Mouse (Mus musculus) kidney, postnatal 0 days (tissue): ENCODE results near the gene Zp1. TPM values are rescaled to one million over a fixed set of nuclear protein-coding genes. Genes with fewer than 3 reads are reported as not detected.

Experiments used
- ATAC-seq: fragments of 200-750 bp; cut with Nextera tagmentation; replicated peaks from 2 replicates; pipeline ENCODE4 v1.8.0; 2017; ENCODE audit warnings: low read depth, moderate number of reproducible peaks, moderate TSS enrichment, moderate library complexity; ENCODE audit not compliant: low FRiP score
- DNase-seq: peaks from one replicate; pipeline ENCODE4 v3.0.0-alpha.2; 2016; ENCODE audit warnings: low spot score
- H3K27ac ChIP-seq: fragments of 300-500 bp; sonication (generic); 2 replicates; pipeline ENCODE4 v1.5.1; 2014; ENCODE audit warnings: mild to moderate bottlenecking
- H3K27me3 ChIP-seq: fragments of 300-500 bp; sonication (generic); 2 replicates; pipeline ENCODE4 v1.6.1; 2014; ENCODE audit warnings: low read length, mixed read lengths; ENCODE audit not compliant: insufficient read depth
- H3K36me3 ChIP-seq: fragments of 300-500 bp; sonication (generic); 2 replicates; pipeline ENCODE4 v1.6.1; 2014; ENCODE audit warnings: low read length, mixed read lengths; ENCODE audit not compliant: insufficient read depth
- H3K4me1 ChIP-seq: fragments of 300-500 bp; sonication (generic); replicated peaks from 2 replicates; pipeline ENCODE4 v1.6.1; 2014; ENCODE audit warnings: antibody characterized with exemption, low read length, mixed read lengths; ENCODE audit not compliant: insufficient read depth
- H3K4me2 ChIP-seq: fragments of 300-500 bp; sonication (generic); 2 replicates; pipeline ENCODE4 v1.6.1; 2014; ENCODE audit warnings: mild to moderate bottlenecking, low read length, moderate library complexity, mixed read lengths
- H3K4me3 ChIP-seq: fragments of 300-500 bp; sonication (generic); replicated peaks from 2 replicates; pipeline ENCODE4 v1.5.1; 2014; ENCODE audit warnings: low read depth, low read length
- H3K9ac ChIP-seq: fragments of 300-500 bp; sonication (generic); 2 replicates; pipeline ENCODE4 v1.6.1; 2014; ENCODE audit warnings: low read depth, low read length
- H3K9me3 ChIP-seq: fragments of 300-500 bp; sonication (generic); replicated peaks from 2 replicates; pipeline ENCODE4 v1.6.1; 2016; ENCODE audit warnings: low read length, inconsistent platforms, mixed read lengths
- CTCF ChIP-seq: IDR thresholded peaks from 2 replicates; pipeline ENCODE4 v1.5.1; 2016; ENCODE audit warnings: antibody characterized with exemption, low read depth, mild to moderate bottlenecking, moderate library complexity
- WGBS: fragments of 180-500 bp; shearing (Covaris S2); extraction: QIAGEN DNeasy Blood & Tissue Kit; methylation state at CpG from one replicate; pipeline ENCODE4 v1.1.7; 2014; 5-methylcytosine and 5-hydroxymethylcytosine counted together
- polyA plus RNA-seq: library from polyadenylated mRNA; unstranded; fragments of >200 nt; fragmentation: Nextera tagmentation; extraction: Ambion mirVana; gene quantifications from 2 replicates; pipeline ENCODE4 v1.2.1, GENCODE M21; 2015

The Zp1 gene
- polyA plus RNA-seq, 1 experiment from 2014 or later = not detected

DNA sequence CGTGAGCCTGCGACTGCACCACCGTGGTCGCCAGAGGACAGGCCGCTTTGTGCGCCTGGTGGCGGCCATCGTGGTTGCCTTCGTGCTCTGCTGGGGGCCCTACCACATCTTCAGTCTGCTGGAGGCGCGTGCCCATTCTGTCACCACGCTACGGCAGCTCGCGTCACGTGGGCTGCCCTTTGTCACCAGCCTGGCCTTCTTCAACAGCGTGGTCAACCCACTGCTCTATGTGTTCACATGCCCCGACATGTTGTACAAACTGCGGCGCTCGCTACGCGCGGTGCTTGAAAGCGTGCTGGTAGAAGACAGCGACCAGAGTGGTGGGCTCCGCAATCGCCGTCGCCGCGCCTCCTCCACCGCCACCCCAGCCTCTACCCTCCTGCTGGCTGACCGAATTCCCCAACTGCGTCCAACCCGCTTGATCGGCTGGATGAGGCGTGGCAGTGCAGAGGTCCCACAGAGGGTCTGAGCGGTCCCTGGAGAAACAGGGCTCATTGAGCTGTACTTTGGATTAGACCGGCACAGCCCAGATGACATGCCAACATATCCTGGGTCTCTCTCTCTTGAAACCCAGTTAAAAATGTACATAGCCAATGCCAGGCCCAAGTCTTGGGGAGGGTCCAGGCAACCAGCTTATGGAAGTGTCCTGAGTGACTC, 20.5 kb upstream of the Zp1 start:
- Histone ChIP-seq H3K9ac (peak overlapping the region; percentile 44; the same call in 1 of the 2 replicates), H3K9me3 (no peaks in the 10 kb centered on the region), H3K36me3 (peaks cover 33% of the 10 kb centered on the region), H3K4me1 (peaks cover 13% of the 10 kb centered on the region), H3K27ac (no peak overlapping the region), H3K4me2 (peak overlapping the region; percentile 60), H3K4me3 (peak overlapping the region; percentile 23), H3K27me3 (no peaks in the 10 kb centered on the region)
- DNase-seq (peak; percentile 10), ATAC-seq (peak; percentile 44)
- 4% methylated on average over 40 of the region's 40 CpGs for WGBS
- no peak for TF ChIP-seq CTCF

DNA sequence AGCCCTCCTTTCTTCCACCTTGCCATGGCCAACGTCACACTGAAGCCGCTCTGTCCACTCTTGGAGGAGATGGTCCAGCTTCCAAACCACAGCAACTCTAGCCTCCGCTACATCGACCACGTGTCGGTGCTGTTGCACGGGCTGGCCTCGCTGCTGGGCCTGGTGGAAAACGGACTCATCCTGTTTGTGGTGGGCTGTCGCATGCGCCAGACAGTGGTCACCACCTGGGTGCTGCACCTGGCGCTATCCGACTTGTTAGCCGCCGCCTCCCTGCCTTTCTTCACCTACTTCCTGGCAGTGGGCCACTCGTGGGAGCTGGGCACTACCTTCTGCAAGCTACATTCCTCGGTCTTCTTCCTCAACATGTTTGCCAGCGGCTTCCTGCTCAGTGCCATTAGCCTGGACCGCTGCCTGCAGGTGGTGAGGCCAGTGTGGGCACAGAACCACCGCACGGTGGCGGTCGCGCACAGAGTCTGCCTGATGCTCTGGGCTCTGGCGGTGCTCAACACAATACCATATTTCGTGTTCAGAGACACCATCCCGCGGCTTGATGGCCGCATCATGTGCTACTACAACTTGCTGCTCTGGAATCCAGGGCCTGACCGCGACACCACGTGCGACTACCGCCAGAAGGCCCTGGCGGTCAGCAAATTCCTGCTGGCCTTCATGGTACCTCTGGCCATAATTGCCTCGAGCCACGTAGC, 19.8 kb upstream of the Zp1 start:
- no peak overlapping the region for H3K27ac ChIP-seq
- H3K9me3 ChIP-seq = no peaks in the 10 kb centered on the region
- ATAC-seq = peak; percentile 88
- 18% methylated on average over 37 of the region's 37 CpGs for WGBS
- peaks cover 33% of the 10 kb centered on the region for H3K36me3 ChIP-seq
- peak; percentile 77 for DNase-seq
- H3K27me3 ChIP-seq = no peaks in the 10 kb centered on the region
- H3K4me3 ChIP-seq = peak overlapping the region; percentile 23
- H3K9ac ChIP-seq = peak overlapping the region; percentile 44; the same call in 1 of the 2 replicates
- H3K4me2 ChIP-seq = peak overlapping the region; percentile 60
- H3K4me1 ChIP-seq = peaks cover 13% of the 10 kb centered on the region
- peak; percentile 82 for TF ChIP-seq CTCF

- H3K9me3 ChIP-seq = no peaks in the 10 kb centered on the region
- no peak overlapping the region for H3K4me3 ChIP-seq
- H3K4me2 ChIP-seq = no peak overlapping the region
- DNase-seq (no peak), ATAC-seq (no peak)
- H3K36me3 ChIP-seq = peaks cover 20% of the 10 kb centered on the region; the same call in 1 of the 2 replicates
- no peaks in the 10 kb centered on the region for H3K27me3 ChIP-seq
- no peak overlapping the region for H3K27ac ChIP-seq
- 74% methylated on average over 3 of the region's 3 CpGs for whole genome bisulfite sequencing
- H3K9ac ChIP-seq = no peak overlapping the region
- no peak for TF ChIP-seq CTCF
- peaks cover 13% of the 10 kb centered on the region for H3K4me1 ChIP-seq
Observed at GRCm38 (mm10) chr19:10938771-10939170, 18.3 kb upstream of the Zp1 start.

DNA sequence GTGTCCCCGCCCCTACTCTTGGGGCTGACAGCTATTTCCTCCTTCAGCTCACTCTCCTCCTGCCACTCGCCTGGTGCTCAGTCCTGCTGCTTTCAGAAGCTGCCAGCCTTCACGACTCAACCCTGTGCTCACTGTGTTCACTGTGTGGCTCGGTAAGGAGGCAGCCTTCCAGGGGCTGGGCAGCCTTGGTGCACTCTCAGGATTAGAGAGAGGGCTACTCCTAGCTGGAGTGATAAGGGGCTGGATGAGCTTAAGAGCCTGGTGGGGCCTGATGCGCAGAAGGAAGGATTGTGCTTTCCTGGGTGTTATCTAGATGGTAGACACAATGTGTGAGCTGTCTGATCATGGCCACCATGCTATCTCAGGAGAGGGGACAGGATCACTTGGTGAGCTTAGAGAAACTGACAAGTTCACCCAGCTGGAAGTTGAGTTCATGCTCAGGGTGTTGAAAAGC, 16.7 kb upstream of the Zp1 start, which contains the start of gene Ptgdr2:
Gene Ptgdr2 (plus strand): TSS at position 51 of the 454 bp plus-strand sequence.
- Histone ChIP-seq H3K9ac (no peak within 1 kb of the TSS), H3K27me3 (no peaks in the 10 kb centered on the region), H3K4me3 (no peak within 1 kb of the TSS), H3K4me2 (no peak within 1 kb of the TSS), H3K9me3 (no peaks in the 10 kb centered on the region), H3K36me3 (0 out of 2 replicates have a peak, but pooled peaks cover 4% of the 10 kb centered on the region), H3K27ac (no peak within 1 kb of the TSS), H3K4me1 (peaks cover 13% of the 10 kb centered on the region)
- 50% methylated on average over 5 of the region's 5 CpGs for whole genome bisulfite sequencing
- TF ChIP-seq CTCF = no peak
- no peak for ATAC-seq
- DNase-seq = no peak

GRCm38 (mm10) chr19:10936077-10936476, 15.6 kb upstream of the Zp1 start:
- 87% methylated on average over 5 of the region's 5 CpGs for WGBS
- no peaks in the 10 kb centered on the region for H3K36me3 ChIP-seq
- no peak for DNase-seq
- no peak overlapping the region for H3K4me3 ChIP-seq
- ATAC-seq = no peak
- H3K4me1 ChIP-seq = peaks cover 10% of the 10 kb centered on the region
- H3K9ac ChIP-seq = no peak overlapping the region
- no peak overlapping the region for H3K27ac ChIP-seq
- peak; percentile 27; the same call in 1 of the 2 replicates for TF ChIP-seq CTCF
- no peaks in the 10 kb centered on the region for H3K27me3 ChIP-seq
- H3K4me2 ChIP-seq = no peak overlapping the region
- H3K9me3 ChIP-seq = no peaks in the 10 kb centered on the region

DNA sequence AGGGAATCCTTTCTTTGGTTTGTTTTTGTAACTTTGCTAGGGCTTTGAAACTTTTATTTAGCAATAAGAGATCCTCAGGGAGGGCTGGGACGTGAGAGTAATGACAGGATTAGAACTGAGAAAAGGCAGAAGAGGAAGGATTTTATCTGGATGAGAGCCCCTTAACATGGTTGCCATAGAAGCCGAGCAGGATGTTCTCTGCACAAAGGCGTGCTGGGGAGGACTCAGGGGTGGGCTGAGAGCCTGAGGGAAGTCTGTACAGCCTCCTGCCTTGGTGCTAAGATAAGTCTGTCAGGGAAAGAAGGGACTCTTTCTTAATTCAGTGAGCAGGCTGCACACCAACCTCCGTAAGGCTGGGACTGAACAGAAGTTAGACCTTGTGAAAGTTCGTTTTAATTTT, 14.6 kb upstream of the Zp1 start:
- ATAC-seq (no peak), DNase-seq (no peak)
- Histone ChIP-seq H3K36me3 (no peaks in the 10 kb centered on the region), H3K4me3 (no peak overlapping the region), H3K9ac (no peak overlapping the region), H3K4me1 (no peaks in the 10 kb centered on the region), H3K9me3 (no peaks in the 10 kb centered on the region), H3K27ac (no peak overlapping the region), H3K4me2 (no peak overlapping the region), H3K27me3 (no peaks in the 10 kb centered on the region)
- TF ChIP-seq CTCF = no peak
- WGBS = 55% methylated on average over 5 of the region's 5 CpGs
